Comparison of ENCODE assay signal across 14 mouse cellular contexts in genomic region chr7:137054343-137054742, GRCm38 (mm10).
DNase-seq lines count a peak whose midpoint lies in the region; ATAC-seq and TF ChIP-seq lines count a peak whose summit lies in the region.
"Had no signal": no experiment of that assay in that cellular context is flagged by ENCODE, and none has a peak within 500 bp of the region (broad histone marks: within the 10 kb centered on the region; RNA-seq: fewer than 3 reads in every experiment).

No protein-coding gene starts in this region.

- no peak overlapping the region for H3K9ac ChIP-seq in kidney, postnatal 0 days (ENCODE audit: low read depth, low read length)
- H3K9ac ChIP-seq in lung, postnatal 0 days (replicated peaks; ENCODE audit: low read depth), result no peak overlapping the region
- no peak overlapping the region for H3K9ac ChIP-seq in stomach, postnatal 0 days (ENCODE audit: low read length)
- H3K9ac ChIP-seq: limb, embryonic 15.5 days; neural tube, embryonic 13.5 days had no signal

- POLR2A ChIA-PET in Patski (lab: Charles Lee), result no interaction called here

- in situ Hi-C loops in Patski (cut with MboI; ENCODE audit: low pct_unique_long_range_greater_than_20kb), result loop anchor here (25.0 kb wide), 1 partner anchor 1217 kb away; no protein-coding TSS in a partner anchor

- H3K36me3 ChIP-seq in kidney, postnatal 0 days (ENCODE audit: insufficient read depth, low read length), result no peaks in the 10 kb centered on the region
- no peaks in the 10 kb centered on the region for H3K36me3 ChIP-seq in lung, postnatal 0 days (ENCODE audit: insufficient read depth, low read length)
- no peaks in the 10 kb centered on the region for H3K36me3 ChIP-seq in stomach, postnatal 0 days (ENCODE audit: control insufficient read depth, insufficient read depth, low read length)
- H3K36me3 ChIP-seq: limb, embryonic 15.5 days; midbrain, embryonic 10.5 days; neural tube, embryonic 13.5 days had no signal

- TF ChIP-seq EP300 in lung, postnatal 0 days (IDR thresholded peaks at IDR 0.05), result no peak
- TF ChIP-seq EP300 in stomach, postnatal 0 days (optimal IDR thresholded peaks at IDR 0.05), result no peak

- no peaks in the 10 kb centered on the region for H3K9me3 ChIP-seq in kidney, postnatal 0 days (replicated peaks; ENCODE audit: low read length)
- H3K9me3 ChIP-seq in lung, postnatal 0 days (ENCODE audit: low read length), result no peaks in the 10 kb centered on the region
- no peaks in the 10 kb centered on the region; the same call in 1 of the 2 replicates for H3K9me3 ChIP-seq in stomach, postnatal 0 days (ENCODE audit: control insufficient read depth, low read length)
- H3K9me3 ChIP-seq: limb, embryonic 15.5 days; midbrain, embryonic 10.5 days; neural tube, embryonic 13.5 days had no signal

- WGBS in kidney, postnatal 0 days, result 77% methylated on average over 5 of the region's 5 CpGs
- WGBS in lung, postnatal 0 days, result 73% methylated on average over 5 of the region's 5 CpGs
- 70% methylated on average over 5 of the region's 5 CpGs for WGBS in stomach, postnatal 0 days

- H3K4me1 ChIP-seq in kidney, postnatal 0 days (replicated peaks; ENCODE audit: insufficient read depth, low read length), result no peaks in the 10 kb centered on the region
- no peaks in the 10 kb centered on the region for H3K4me1 ChIP-seq in lung, postnatal 0 days (ENCODE audit: insufficient read depth, low read depth, low read length)
- no peaks in the 10 kb centered on the region for H3K4me1 ChIP-seq in stomach, postnatal 0 days (replicated peaks; ENCODE audit: control insufficient read depth, insufficient read depth)
- H3K4me1 ChIP-seq: midbrain, embryonic 10.5 days; neural tube, embryonic 13.5 days had no signal

- no peak overlapping the region for H3K4me3 ChIP-seq in kidney, postnatal 0 days (replicated peaks; ENCODE audit: low read depth, low read length)
- no peak overlapping the region for H3K4me3 ChIP-seq in lung, postnatal 0 days (ENCODE audit: low read depth, low read length)
- no peak overlapping the region for H3K4me3 ChIP-seq in stomach, postnatal 0 days (ENCODE audit: low read depth, low read length)
- H3K4me3 ChIP-seq: limb, embryonic 15.5 days; midbrain, embryonic 10.5 days; neural tube, embryonic 13.5 days had no signal

- ATAC-seq in kidney, postnatal 0 days (replicated peaks; ENCODE audit: low FRiP score, low read depth), result no peak
- ATAC-seq in lung, postnatal 0 days, result no peak
- ATAC-seq in Patski, result no peak
- no peak for ATAC-seq in stomach, postnatal 0 days (ENCODE audit: low FRiP score, low TSS enrichment)

- no peaks in the 10 kb centered on the region for H3K27me3 ChIP-seq in kidney, postnatal 0 days (ENCODE audit: insufficient read depth, low read length)
- no peaks in the 10 kb centered on the region for H3K27me3 ChIP-seq in lung, postnatal 0 days (replicated peaks; ENCODE audit: insufficient read depth, low read length)
- H3K27me3 ChIP-seq in Patski, result no peaks in the 10 kb centered on the region
- H3K27me3 ChIP-seq in stomach, postnatal 0 days (ENCODE audit: control insufficient read depth, insufficient read depth, low read length), result no peaks in the 10 kb centered on the region
- H3K27me3 ChIP-seq: limb, embryonic 15.5 days; neural tube, embryonic 13.5 days had no signal

- peak; percentile 21; the same call in 1 of the 2 replicates for TF ChIP-seq CTCF in kidney, postnatal 0 days (IDR thresholded peaks at IDR 0.05; ENCODE audit: low read depth)
- peak; percentile 36 for TF ChIP-seq CTCF in lung, postnatal 0 days (IDR thresholded peaks at IDR 0.05)
- TF ChIP-seq CTCF in Patski (IDR thresholded peaks at IDR 0.05), result peak; percentile 40
- TF ChIP-seq CTCF in stomach, postnatal 0 days (IDR thresholded peaks at IDR 0.05; ENCODE audit: low read depth), result peak; percentile 39

- CTCF ChIA-PET in Patski (lab: Charles Lee), result no interaction called here

- no peak overlapping the region for H3K27ac ChIP-seq in kidney, postnatal 0 days
- H3K27ac ChIP-seq in lung, postnatal 0 days (ENCODE audit: low read length), result no peak overlapping the region
- no peak overlapping the region for H3K27ac ChIP-seq in stomach, postnatal 0 days (replicated peaks)
- H3K27ac ChIP-seq: limb, embryonic 15.5 days; midbrain, embryonic 10.5 days; neural tube, embryonic 13.5 days had no signal

- H3K4me2 ChIP-seq in kidney, postnatal 0 days (ENCODE audit: low read length), result no peak overlapping the region
- no peak overlapping the region for H3K4me2 ChIP-seq in lung, postnatal 0 days (replicated peaks; ENCODE audit: low read depth, low read length)
- H3K4me2 ChIP-seq in stomach, postnatal 0 days (replicated peaks; ENCODE audit: low read depth), result no peak overlapping the region
- H3K4me2 ChIP-seq: limb, embryonic 15.5 days; neural tube, embryonic 13.5 days had no signal

- DNase-seq in kidney, postnatal 0 days (ENCODE audit: low spot score), result no peak
- DNase-seq in kidney, adult 8-10 months, result no peak
- DNase-seq in lung, postnatal 0 days (ENCODE audit: low spot score), result no peak
- no peak for DNase-seq in lung, postnatal 25 days (ENCODE audit: low spot score)
- no peak for DNase-seq in Patski (ENCODE audit: low read depth, low spot score)
- no peak for DNase-seq in stomach, postnatal 0 days (ENCODE audit: low spot score)
- no peak for DNase-seq in left cerebral cortex, adult 9 months (ENCODE audit: low spot score in 2 of 2)
- DNase-seq: gastrocnemius, postnatal 10 days; kidney, postnatal 14 days; lung, postnatal 4 days; right cerebral cortex, postnatal 14 days had no signal
